Mouse (Mus musculus) small intestine, adult 2 months (tissue): Measurements from ENCODE around the gene Pttg1. TPM values are rescaled to one million over a fixed set of nuclear protein-coding genes. Genes with fewer than 3 reads are reported as not detected.
A peak's percentile ranks its signal among the peaks of the same experiment; 100 is the strongest.

Source experiments
- H3K27ac ChIP-seq: fragments of 200-500 bp; 2 replicates; pipeline ENCODE4 v1.5.1; 2012; ENCODE audit warnings: low read depth, low read length, control low read depth, inconsistent platforms; ENCODE audit not compliant: insufficient read depth
- H3K27me3 ChIP-seq: fragments of 200-500 bp; 2 replicates; pipeline ENCODE4 v1.6.1; 2012; ENCODE audit warnings: mild to moderate bottlenecking, moderate library complexity, low read length, inconsistent platforms; ENCODE audit not compliant: control insufficient read depth, insufficient read depth
- H3K36me3 ChIP-seq: fragments of 200-500 bp; 2 replicates; pipeline ENCODE4 v1.6.1; 2012; ENCODE audit warnings: mild to moderate bottlenecking, low read length, control low read depth, inconsistent platforms; ENCODE audit not compliant: control insufficient read depth, insufficient read depth
- H3K4me1 ChIP-seq: fragments of 200-500 bp; 2 replicates; pipeline ENCODE4 v1.6.1; 2012; ENCODE audit warnings: low read length, inconsistent platforms, mixed read lengths; ENCODE audit not compliant: control insufficient read depth, insufficient read depth, insufficient read length
- H3K4me3 ChIP-seq: fragments of 200-500 bp; 2 replicates; pipeline ENCODE4 v1.5.1; 2012; ENCODE audit warnings: low read depth, mild to moderate bottlenecking, control low read depth, inconsistent platforms, low read length, moderate library complexity
- CTCF ChIP-seq: fragments of 200-500 bp; IDR thresholded peaks from 2 replicates; pipeline ENCODE4 v1.5.1; 2012; ENCODE audit warnings: low read depth, mild to moderate bottlenecking, control low read depth, inconsistent platforms, low read length, moderate library complexity, mixed read lengths; ENCODE audit not compliant: insufficient replicate concordance, insufficient read length; ENCODE audit errors: extremely low read depth
- POLR2A ChIP-seq: fragments of 200-500 bp; IDR thresholded peaks from 2 replicates; pipeline ENCODE4 v1.6.1; 2012; ENCODE audit warnings: low read depth, mild to moderate bottlenecking, control low read depth, inconsistent platforms, low read length, moderate library complexity
- WGBS: fragments of 180-500 bp; shearing (Covaris S2); methylation state at CpG from one replicate; pipeline ENCODE4 v1.1.7; 2018; 5-methylcytosine and 5-hydroxymethylcytosine counted together
- polyA plus RNA-seq: library from polyadenylated mRNA; depleted of rRNA; stranded (reverse); fragments of >200 nt; gene quantifications from 2 replicates; pipeline ENCODE4 v1.2.3, GENCODE M21; 2012

The Pttg1 gene
- polyA plus RNA-seq, 1 experiment = 7.5 TPM

GRCm38 (mm10) chr11:43433254-43434023 is 7.4 kb upstream of the Pttg1 start, which contains the start of gene Slu7:
Gene Slu7 (plus strand): TSS chr11:43433744.
- Histone ChIP-seq H3K36me3 (peaks cover 12% of the 10 kb centered on the region), H3K4me1 (peaks cover 6% of the 10 kb centered on the region; the same call in 1 of the 2 replicates), H3K27ac (no peak within 1 kb of the TSS), H3K4me3 (peak within 1 kb of the TSS; percentile 85), H3K27me3 (no peaks in the 10 kb centered on the region)
- WGBS = 8% methylated on average over 38 of the region's 38 CpGs
- TF ChIP-seq CTCF = no peak
- peak; percentile 31; the same call in 1 of the 2 replicates for TF ChIP-seq POLR2A

GRCm38 (mm10) chr11:43426414-43426884 is 398 bp upstream of the Pttg1 start:
- TF ChIP-seq CTCF (no peak), POLR2A (no peak)
- 10% methylated on average over 7 of the region's 7 CpGs for WGBS
- 0 out of 2 replicates have a peak, but pooled peaks cover 5% of the 10 kb centered on the region for H3K36me3 ChIP-seq
- peak overlapping the region; percentile 10; the same call in 1 of the 2 replicates for H3K27ac ChIP-seq
- H3K27me3 ChIP-seq = no peaks in the 10 kb centered on the region
- H3K4me3 ChIP-seq = peak overlapping the region; percentile 95
- peaks cover 6% of the 10 kb centered on the region; the same call in 1 of the 2 replicates for H3K4me1 ChIP-seq

GRCm38 (mm10) chr11:43425166-43425709 is 813 bp downstream of the Pttg1 start:
- WGBS = 63% methylated on average over 9 of the region's 9 CpGs
- H3K4me3 ChIP-seq = no peak overlapping the region

GRCm38 (mm10) chr11:43424386-43424785 is 1.7 kb downstream of the Pttg1 start:
- WGBS = 76% methylated on average over 5 of the region's 5 CpGs
- H3K4me3 ChIP-seq = no peak overlapping the region
- no peak overlapping the region for H3K27ac ChIP-seq
- H3K36me3 ChIP-seq = peaks cover 5% of the 10 kb centered on the region; the same call in 1 of the 2 replicates
- H3K4me1 ChIP-seq = peaks cover 6% of the 10 kb centered on the region; the same call in 1 of the 2 replicates
- TF ChIP-seq POLR2A (no peak), CTCF (peak; percentile 24; the same call in 1 of the 2 replicates)
- no peaks in the 10 kb centered on the region for H3K27me3 ChIP-seq

More at GRCm38 (mm10) chr11:43425166-43425709, 813 bp downstream of the Pttg1 start:
- no peak for TF ChIP-seq CTCF
- TF ChIP-seq POLR2A = no peak
- H3K4me1 ChIP-seq = peaks cover 6% of the 10 kb centered on the region; the same call in 1 of the 2 replicates
- peaks cover 5% of the 10 kb centered on the region; the same call in 1 of the 2 replicates for H3K36me3 ChIP-seq
- no peak overlapping the region for H3K27ac ChIP-seq
- no peaks in the 10 kb centered on the region for H3K27me3 ChIP-seq

GRCm38 (mm10) chr11:43417201-43417600 is 8.8 kb downstream of the Pttg1 start:
- Histone ChIP-seq H3K27me3 (no peaks in the 10 kb centered on the region), H3K36me3 (peaks cover 1% of the 10 kb centered on the region; the same call in 1 of the 2 replicates), H3K27ac (no peak overlapping the region), H3K4me1 (no peaks in the 10 kb centered on the region; the same call in 1 of the 2 replicates), H3K4me3 (no peak overlapping the region)
- TF ChIP-seq POLR2A (no peak), CTCF (no peak)
- 19% methylated on average over 7 of the region's 7 CpGs for WGBS

GRCm38 (mm10) chr11:43412771-43413451 is 13.1 kb downstream of the Pttg1 start:
- H3K4me3 ChIP-seq = no peak overlapping the region
- H3K4me1 ChIP-seq = peaks cover 6% of the 10 kb centered on the region; the same call in 1 of the 2 replicates
- no peak for TF ChIP-seq POLR2A
- peak; percentile 59; the same call in 1 of the 2 replicates for TF ChIP-seq CTCF
- 22% methylated on average over 14 of the region's 14 CpGs for WGBS
- H3K27me3 ChIP-seq = no peaks in the 10 kb centered on the region
- H3K36me3 ChIP-seq = no peaks in the 10 kb centered on the region
- H3K27ac ChIP-seq = no peak overlapping the region
